13 mouse cellular contexts compared by ENCODE assay signal in genomic region chr14:33312309-33312708, GRCm38 (mm10).
"Had no signal": no experiment of that assay in that cellular context is flagged by ENCODE, and none has a peak within 500 bp of the region (broad histone marks: within the 10 kb centered on the region; RNA-seq: fewer than 3 reads in every experiment).

No protein-coding gene starts in this region.

- H3K9ac ChIP-seq: intestine, embryonic 15.5 days; limb, embryonic 15.5 days; liver, embryonic 12.5 days; midbrain, embryonic 12.5 days; neural tube, embryonic 15.5 days had no signal

- DNase-seq: kidney, adult 9 months; layer of hippocampus, adult 9-11 months; layer of hippocampus, postnatal 36 days; lung, postnatal 4 days; right cerebral cortex, adult 18-20 months; right cerebral cortex, postnatal 25 days; thymus, postnatal 36 days had no signal

- H3K36me3 ChIP-seq: intestine, embryonic 15.5 days; limb, embryonic 15.5 days; liver, embryonic 12.5 days; midbrain, embryonic 12.5 days; neural tube, embryonic 15.5 days had no signal

- H3K9me3 ChIP-seq: intestine, embryonic 15.5 days; limb, embryonic 15.5 days; liver, embryonic 12.5 days; midbrain, embryonic 12.5 days; neural tube, embryonic 15.5 days had no signal

- ATAC-seq: intestine, embryonic 15.5 days; liver, embryonic 12.5 days had no signal

- H3K4me3 ChIP-seq: intestine, embryonic 15.5 days; limb, embryonic 15.5 days; liver, embryonic 12.5 days; midbrain, embryonic 12.5 days; myocyte; neural tube, embryonic 15.5 days had no signal

- H3K27me3 ChIP-seq: intestine, embryonic 15.5 days had no signal

- H3K4me1 ChIP-seq: liver, embryonic 12.5 days; midbrain, embryonic 12.5 days had no signal

- H3K4me2 ChIP-seq: intestine, embryonic 15.5 days; limb, embryonic 15.5 days; liver, embryonic 12.5 days; midbrain, embryonic 12.5 days; neural tube, embryonic 15.5 days had no signal

- H3K27ac ChIP-seq: intestine, embryonic 15.5 days; limb, embryonic 15.5 days; liver, embryonic 12.5 days; midbrain, embryonic 12.5 days; neural tube, embryonic 15.5 days had no signal
